ENCODE assay signal across 8 mouse cellular contexts in genomic region chr8:70672325-70673078, GRCm38 (mm10). TPM values are rescaled to one million over a fixed set of nuclear protein-coding genes. Genes with fewer than 3 reads are reported as not detected.
DNase-seq lines count a peak whose midpoint lies in the region; ATAC-seq and TF ChIP-seq lines count a peak whose summit lies in the region.

No protein-coding gene starts in this region.

- TF ChIP-seq CTCF in heart, postnatal 0 days (IDR thresholded peaks at IDR 0.05; ENCODE audit: low read depth) = peak; percentile 22

- peaks cover 12% of the 10 kb centered on the region for H3K4me1 ChIP-seq in heart, postnatal 0 days (ENCODE audit: control insufficient read depth, insufficient read depth)
- peaks cover 25% of the 10 kb centered on the region for H3K4me1 ChIP-seq in hindbrain, embryonic 13.5 days (replicated peaks)
- peaks cover 21% of the 10 kb centered on the region for H3K4me1 ChIP-seq in midbrain, embryonic 15.5 days

- DNase-seq in heart, postnatal 0 days (ENCODE audit: low spot score) = no peak
- DNase-seq in heart, adult 9 months (ENCODE audit: low spot score in 2 of 2) = no peak
- peak; percentile 52 for DNase-seq in NIH3T3 (ENCODE audit: low read depth)

- H3K36me3 ChIP-seq in heart, postnatal 0 days (replicated peaks; ENCODE audit: control insufficient read depth, insufficient read depth, low read length) = no peaks in the 10 kb centered on the region
- peaks cover 5% of the 10 kb centered on the region for H3K36me3 ChIP-seq in hindbrain, embryonic 13.5 days
- H3K36me3 ChIP-seq in midbrain, embryonic 15.5 days (replicated peaks) = no peaks in the 10 kb centered on the region

- ATAC-seq in heart, postnatal 0 days (ENCODE audit: insufficient read depth, low read depth) = peak; percentile 0; the same call in 1 of the 2 replicates
- ATAC-seq in hindbrain, embryonic 13.5 days (ENCODE audit: low FRiP score) = no peak; the same call in 1 of the 2 replicates
- ATAC-seq in midbrain, embryonic 15.5 days (replicated peaks) = no peak
- no peak for ATAC-seq in megakaryocyte-erythroid progenitor cell, adult 5-6 weeks (replicated peaks; ENCODE audit: low FRiP score, low TSS enrichment, poor library complexity, severe bottlenecking)
- ATAC-seq in frontal cortex, adult (ENCODE audit: low TSS enrichment) = no peak
- ATAC-seq in megakaryocyte progenitor cell, adult 5-6 weeks (replicated peaks; ENCODE audit: poor library complexity) = no peak

- peak overlapping the region; percentile 58 for H3K4me2 ChIP-seq in heart, postnatal 0 days (ENCODE audit: low read depth, low read length)
- peak overlapping the region; percentile 52 for H3K4me2 ChIP-seq in hindbrain, embryonic 13.5 days
- H3K4me2 ChIP-seq in midbrain, embryonic 15.5 days = peak overlapping the region; percentile 53

- no peak for TF ChIP-seq EP300 in heart, postnatal 0 days (IDR thresholded peaks at IDR 0.05; ENCODE audit: low read depth)

- H3K27me3 ChIP-seq in heart, postnatal 0 days (ENCODE audit: control insufficient read depth, insufficient read depth, low read length) = no peaks in the 10 kb centered on the region
- H3K27me3 ChIP-seq in hindbrain, embryonic 13.5 days = no peaks in the 10 kb centered on the region
- H3K27me3 ChIP-seq in midbrain, embryonic 15.5 days (replicated peaks) = no peaks in the 10 kb centered on the region

- no peaks in the 10 kb centered on the region for H3K9me3 ChIP-seq in heart, postnatal 0 days (replicated peaks; ENCODE audit: control insufficient read depth, low read length)
- no peaks in the 10 kb centered on the region for H3K9me3 ChIP-seq in hindbrain, embryonic 13.5 days
- no peaks in the 10 kb centered on the region for H3K9me3 ChIP-seq in midbrain, embryonic 15.5 days

- H3K4me3 ChIP-seq in heart, postnatal 0 days (ENCODE audit: low read depth, low read length) = peak overlapping the region; percentile 67
- peak overlapping the region; percentile 61 for H3K4me3 ChIP-seq in hindbrain, embryonic 13.5 days
- peak overlapping the region; percentile 57 for H3K4me3 ChIP-seq in midbrain, embryonic 15.5 days

- H3K9ac ChIP-seq in heart, postnatal 0 days (replicated peaks; ENCODE audit: low read depth, low read length) = peak overlapping the region; percentile 44; the same call in 1 of the 2 replicates
- H3K9ac ChIP-seq in hindbrain, embryonic 13.5 days = peak overlapping the region; percentile 71
- H3K9ac ChIP-seq in midbrain, embryonic 15.5 days = peak overlapping the region; percentile 48

- 35% methylated on average over 19 of the region's 19 CpGs for WGBS in heart, postnatal 0 days
- 39% methylated on average over 19 of the region's 19 CpGs for WGBS in hindbrain, embryonic 13.5 days
- 38% methylated on average over 19 of the region's 19 CpGs for WGBS in midbrain, embryonic 15.5 days

- peak overlapping the region; percentile 84 for H3K27ac ChIP-seq in heart, postnatal 0 days (ENCODE audit: low read depth)
- peak overlapping the region; percentile 92 for H3K27ac ChIP-seq in hindbrain, embryonic 13.5 days
- peak overlapping the region; percentile 98 for H3K27ac ChIP-seq in midbrain, embryonic 15.5 days

RNA-seq across cellular contexts. Expression of gene Lsm4, which starts 0.5 kb away (rescaled TPM):
- total RNA-seq in heart, postnatal 0 days (2014; rRNA removed; ENCODE audit: low replicate concordance) = 438 and 495 TPM in 2 replicates
- 202 and 205 TPM in 2 replicates for polyA plus RNA-seq in heart, postnatal 0 days (2015; fragmentation: Nextera tagmentation; extraction: Ambion mirVana)
- polyA plus RNA-seq in hindbrain, embryonic 13.5 days (2015; fragmentation: Nextera tagmentation; extraction: Ambion mirVana) = 191 and 193 TPM in 2 replicates
- 175 and 193 TPM in 2 replicates for polyA plus RNA-seq in midbrain, embryonic 15.5 days (2015; fragmentation: Nextera tagmentation; extraction: Ambion mirVana)
- total RNA-seq in megakaryocyte-erythroid progenitor cell, adult 5-6 weeks (2014; fragmentation: Nextera tagmentation) = 286 and 287 TPM in 2 replicates
- total RNA-seq in megakaryocyte-erythroid progenitor cell, adult 5-6 weeks (2017) = 240 and 290 TPM in 2 replicates
- 121 and 125 TPM in 2 replicates for total RNA-seq in megakaryocyte progenitor cell, adult 5-6 weeks (2015)
- 214 and 249 TPM in 2 replicates for total RNA-seq in megakaryocyte progenitor cell, adult 5-6 weeks (2017)

RNA-seq across cellular contexts. Expression of gene Pgpep1, which starts 12.3 kb away (rescaled TPM):
- 18.0 and 36.3 TPM in 2 replicates for total RNA-seq in heart, postnatal 0 days (2014; rRNA removed; ENCODE audit: low replicate concordance)
- polyA plus RNA-seq in heart, postnatal 0 days (2015; fragmentation: Nextera tagmentation; extraction: Ambion mirVana) = 26.9 and 29.1 TPM in 2 replicates
- 103 and 105 TPM in 2 replicates for polyA plus RNA-seq in hindbrain, embryonic 13.5 days (2015; fragmentation: Nextera tagmentation; extraction: Ambion mirVana)
- 70.1 and 74.5 TPM in 2 replicates for polyA plus RNA-seq in midbrain, embryonic 15.5 days (2015; fragmentation: Nextera tagmentation; extraction: Ambion mirVana)
- 6.3 and 8.8 TPM in 2 replicates for total RNA-seq in megakaryocyte-erythroid progenitor cell, adult 5-6 weeks (2014; fragmentation: Nextera tagmentation)
- 4.6 and 5.1 TPM in 2 replicates for total RNA-seq in megakaryocyte-erythroid progenitor cell, adult 5-6 weeks (2017)
- total RNA-seq in megakaryocyte progenitor cell, adult 5-6 weeks (2015) = 11.7 and 11.8 TPM in 2 replicates
- total RNA-seq in megakaryocyte progenitor cell, adult 5-6 weeks (2017) = 3.6 and 5.2 TPM in 2 replicates

RNA-seq across cellular contexts. Expression of gene Jund, which starts 26.2 kb away (rescaled TPM):
- total RNA-seq in heart, postnatal 0 days (2014; rRNA removed; ENCODE audit: low replicate concordance) = 322 and 503 TPM in 2 replicates
- polyA plus RNA-seq in heart, postnatal 0 days (2015; fragmentation: Nextera tagmentation; extraction: Ambion mirVana) = 45.9 and 49.5 TPM in 2 replicates
- 79.2 and 94.3 TPM in 2 replicates for polyA plus RNA-seq in hindbrain, embryonic 13.5 days (2015; fragmentation: Nextera tagmentation; extraction: Ambion mirVana)
- 83.0 and 94.4 TPM in 2 replicates for polyA plus RNA-seq in midbrain, embryonic 15.5 days (2015; fragmentation: Nextera tagmentation; extraction: Ambion mirVana)
- total RNA-seq in megakaryocyte-erythroid progenitor cell, adult 5-6 weeks (2014; fragmentation: Nextera tagmentation) = 18.8 and 34.4 TPM in 2 replicates
- 44.8 and 48.7 TPM in 2 replicates for total RNA-seq in megakaryocyte-erythroid progenitor cell, adult 5-6 weeks (2017)
- total RNA-seq in megakaryocyte progenitor cell, adult 5-6 weeks (2015) = 16.1 and 29.1 TPM in 2 replicates
- total RNA-seq in megakaryocyte progenitor cell, adult 5-6 weeks (2017) = 19.8 and 21.0 TPM in 2 replicates

RNA-seq across cellular contexts. Expression of gene Iqcn, which starts 30.8 kb away (rescaled TPM):
- total RNA-seq in heart, postnatal 0 days (2014; rRNA removed; ENCODE audit: low replicate concordance) = not detected in 2 replicates
- polyA plus RNA-seq in heart, postnatal 0 days (2015; fragmentation: Nextera tagmentation; extraction: Ambion mirVana) = not detected in 2 replicates
- polyA plus RNA-seq in hindbrain, embryonic 13.5 days (2015; fragmentation: Nextera tagmentation; extraction: Ambion mirVana) = 0.04 and 0.09 TPM in 2 replicates
- polyA plus RNA-seq in midbrain, embryonic 15.5 days (2015; fragmentation: Nextera tagmentation; extraction: Ambion mirVana) = 0.05 and 0.14 TPM in 2 replicates
- total RNA-seq in megakaryocyte-erythroid progenitor cell, adult 5-6 weeks (2014; fragmentation: Nextera tagmentation) = not detected in 2 replicates
- total RNA-seq in megakaryocyte-erythroid progenitor cell, adult 5-6 weeks (2017) = not detected in 2 replicates
- 0.07 TPM in 1 of 2 replicates, not detected in the other for total RNA-seq in megakaryocyte progenitor cell, adult 5-6 weeks (2015)
- total RNA-seq in megakaryocyte progenitor cell, adult 5-6 weeks (2017) = not detected in 2 replicates

RNA-seq across cellular contexts. Expression of gene Gdf15, which starts 40.2 kb away (rescaled TPM):
- total RNA-seq in heart, postnatal 0 days (2014; rRNA removed; ENCODE audit: low replicate concordance) = 0.15 and 5.4 TPM in 2 replicates
- polyA plus RNA-seq in heart, postnatal 0 days (2015; fragmentation: Nextera tagmentation; extraction: Ambion mirVana) = 1.4 and 1.7 TPM in 2 replicates
- polyA plus RNA-seq in hindbrain, embryonic 13.5 days (2015; fragmentation: Nextera tagmentation; extraction: Ambion mirVana) = 0.12 and 0.14 TPM in 2 replicates
- 0.13 and 0.19 TPM in 2 replicates for polyA plus RNA-seq in midbrain, embryonic 15.5 days (2015; fragmentation: Nextera tagmentation; extraction: Ambion mirVana)
- total RNA-seq in megakaryocyte-erythroid progenitor cell, adult 5-6 weeks (2014; fragmentation: Nextera tagmentation) = not detected in 2 replicates
- not detected in 2 replicates for total RNA-seq in megakaryocyte-erythroid progenitor cell, adult 5-6 weeks (2017)
- not detected in 2 replicates for total RNA-seq in megakaryocyte progenitor cell, adult 5-6 weeks (2015)
- not detected in 2 replicates for total RNA-seq in megakaryocyte progenitor cell, adult 5-6 weeks (2017)
